Mouse (Mus musculus) liver, embryonic 14.5 days (tissue): ENCODE measurements around the gene Pde4d. TPM values are rescaled to one million over a fixed set of nuclear protein-coding genes. Genes with fewer than 3 reads are reported as not detected.

ENCODE experiments used
- ATAC-seq: fragments of 200-750 bp; cut with Nextera tagmentation; 2 replicates; pipeline ENCODE4 v1.8.0; 2017; ENCODE audit warnings: moderate number of reproducible peaks, mild to moderate bottlenecking, moderate library complexity; ENCODE audit not compliant: insufficient read depth
- DNase-seq, 3 experiments: peaks; one replicate each; pipeline ENCODE4 v3.0.0-alpha.2; 2012 to 2013; ENCODE audit warnings: low read depth in 3 of 3, low spot score in 3 of 3
- H3K27ac ChIP-seq: fragments of 300-500 bp; sonication (generic); 2 replicates; pipeline ENCODE4 v1.5.1; 2014; ENCODE audit warnings: moderate library complexity, mild to moderate bottlenecking, control low read depth, inconsistent platforms
- H3K27me3 ChIP-seq: fragments of 300-500 bp; sonication (generic); 2 replicates; pipeline ENCODE4 v1.6.1; 2014; ENCODE audit warnings: mild to moderate bottlenecking, low read length, moderate library complexity; ENCODE audit not compliant: control insufficient read depth, insufficient read depth
- H3K36me3 ChIP-seq: fragments of 300-500 bp; sonication (generic); replicated peaks from 2 replicates; pipeline ENCODE4 v1.6.1; 2014; ENCODE audit warnings: low read depth; ENCODE audit not compliant: control insufficient read depth, insufficient read depth
- H3K4me1 ChIP-seq, 2 experiments: fragments of 200-500 bp in 1 of 2; fragments of 300-500 bp in 1 of 2; sonication (generic) in 1 of 2; replicated peaks; 2 replicates each; pipeline ENCODE4 v1.6.1; 2012 to 2014; ENCODE audit warnings: antibody characterized with exemption in 1 of 2, inconsistent platforms in 1 of 2, low read length in 1 of 2; ENCODE audit not compliant: control insufficient read depth in 2 of 2, insufficient read depth in 2 of 2
- H3K4me2 ChIP-seq: fragments of 300-500 bp; sonication (generic); 2 replicates; pipeline ENCODE4 v1.6.1; 2014; ENCODE audit warnings: low read depth, mild to moderate bottlenecking, control low read depth, moderate library complexity
- H3K4me3 ChIP-seq, 2 experiments: fragments of 200-500 bp in 1 of 2; fragments of 300-500 bp in 1 of 2; sonication (generic) in 1 of 2; 2 replicates each; pipeline ENCODE4 v1.5.1; 2012 to 2014; ENCODE audit warnings: low read depth in 2 of 2, low read length in 2 of 2, mild to moderate bottlenecking in 2 of 2, control low read depth in 1 of 2, inconsistent platforms in 1 of 2, moderate library complexity in 1 of 2; ENCODE audit not compliant: insufficient read depth in 1 of 2
- H3K9ac ChIP-seq: fragments of 300-500 bp; sonication (generic); replicated peaks from 2 replicates; pipeline ENCODE4 v1.6.1; 2014; ENCODE audit warnings: mild to moderate bottlenecking, control low read depth, moderate library complexity
- H3K9me3 ChIP-seq: fragments of 300-500 bp; sonication (generic); 2 replicates; pipeline ENCODE4 v1.6.1; 2016; ENCODE audit warnings: low read length, mixed read lengths; ENCODE audit not compliant: control insufficient read depth
- CTCF ChIP-seq: IDR thresholded peaks from 2 replicates; pipeline ENCODE4 v1.5.1; 2016; ENCODE audit warnings: antibody characterized with exemption, low read depth, control low read depth
- EP300 ChIP-seq: IDR thresholded peaks from 2 replicates; pipeline ENCODE4 v1.6.1; 2016; ENCODE audit warnings: antibody characterized with exemption, low read depth
- WGBS: fragments of 180-500 bp; shearing (Covaris S2); extraction: QIAGEN DNeasy Blood & Tissue Kit; methylation state at CpG from one replicate; pipeline ENCODE4 v1.1.7; 2014; ENCODE audit not compliant: insufficient replicate concordance; 5-methylcytosine and 5-hydroxymethylcytosine counted together
- polyA plus RNA-seq, 2 experiments: library from polyadenylated mRNA; depleted of rRNA in 1 of 2; stranded (reverse) in 1 of 2; unstranded in 1 of 2; fragments of >200 nt; fragmentation: Nextera tagmentation in 1 of 2; extraction: Ambion mirVana in 1 of 2; gene quantifications; 2 replicates each; pipeline versions ENCODE4 v1.2.1 to v1.2.3; 2012 to 2014

Pde4d gene
- polyA plus RNA-seq, 2 experiments, result 4.9 to 8.6 TPM

DNA sequence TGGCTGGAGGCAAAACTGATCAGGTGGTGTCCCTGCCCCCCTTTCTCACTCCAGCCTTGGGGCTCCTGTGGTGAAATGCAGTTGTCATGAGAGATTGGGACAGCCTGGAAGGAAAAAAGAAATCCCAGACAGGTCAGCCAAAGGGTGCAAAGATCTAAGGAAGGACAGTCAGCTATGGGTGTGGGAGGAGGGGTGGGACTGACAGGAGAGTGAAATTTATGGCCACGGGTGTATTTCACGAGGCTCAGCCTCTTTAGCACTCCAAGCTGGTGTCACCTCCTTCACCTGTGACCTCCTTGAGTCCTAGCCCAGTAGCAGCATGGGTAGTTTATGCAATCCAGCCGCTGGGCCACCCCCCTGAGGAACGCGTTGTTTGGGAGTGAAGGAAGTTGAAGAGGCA is 1465.1 kb downstream of the Pde4d start:
- DNase-seq (no peak), ATAC-seq (no peak)

GRCm38 (mm10) chr13:109915501-109915900 is 1465.8 kb downstream of the Pde4d start:
- no peaks in the 10 kb centered on the region for H3K9me3 ChIP-seq
- no peak overlapping the region for H3K9ac ChIP-seq
- ATAC-seq, result peak; percentile 52
- H3K27ac ChIP-seq, result no peak overlapping the region
- no peak for DNase-seq
- H3K4me1 ChIP-seq, result peaks cover 0 to 8% of the 10 kb centered on the region in 2 experiments; a peak in 2 of 4 replicates
- WGBS, result 61% methylated on average over 7 of the region's 7 CpGs
- no peak for TF ChIP-seq EP300
- no peak overlapping the region for H3K4me3 ChIP-seq
- H3K4me2 ChIP-seq, result no peak overlapping the region
- no peaks in the 10 kb centered on the region for H3K27me3 ChIP-seq
- no peaks in the 10 kb centered on the region for H3K36me3 ChIP-seq

More for the DNA sequence above, 1465.1 kb downstream of the Pde4d start:
- no peak overlapping the region for H3K4me2 ChIP-seq
- TF ChIP-seq EP300, result no peak
- 49% methylated on average over 5 of the region's 5 CpGs for WGBS
- no peak overlapping the region for H3K9ac ChIP-seq
- no peak overlapping the region for H3K27ac ChIP-seq
- H3K4me3 ChIP-seq, result no peak overlapping the region
- no peaks in the 10 kb centered on the region for H3K27me3 ChIP-seq
- peaks cover 0 to 8% of the 10 kb centered on the region in 2 experiments; a peak in 2 of 4 replicates for H3K4me1 ChIP-seq
- H3K9me3 ChIP-seq, result no peaks in the 10 kb centered on the region
- H3K36me3 ChIP-seq, result no peaks in the 10 kb centered on the region

DNA sequence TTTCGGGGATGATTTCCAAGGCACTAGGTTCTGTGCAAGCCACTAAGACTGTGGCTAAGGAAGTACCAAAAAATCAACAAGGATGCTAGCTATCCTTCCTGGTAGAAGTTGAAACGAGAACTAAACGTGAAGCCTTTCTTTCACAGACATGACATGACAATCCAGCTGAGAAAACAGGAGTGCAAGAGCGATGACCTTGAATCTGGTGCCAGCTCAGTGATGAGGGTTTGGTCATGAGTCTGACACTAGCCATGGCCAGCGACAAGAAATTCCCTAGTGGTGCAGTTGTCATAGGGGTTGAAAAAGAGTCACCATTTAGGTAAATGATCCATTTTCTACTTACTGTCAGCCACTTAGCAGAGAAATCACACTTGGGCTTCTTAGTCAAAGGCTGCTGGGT is 1466.2 kb downstream of the Pde4d start:
- H3K9ac ChIP-seq, result no peak overlapping the region
- H3K36me3 ChIP-seq, result no peaks in the 10 kb centered on the region
- H3K4me1 ChIP-seq, result peaks cover 0 to 8% of the 10 kb centered on the region in 2 experiments; a peak in 2 of 4 replicates
- no peak for ATAC-seq
- H3K27me3 ChIP-seq, result no peaks in the 10 kb centered on the region
- no peak overlapping the region for H3K4me2 ChIP-seq
- H3K27ac ChIP-seq, result no peak overlapping the region
- no peak overlapping the region for H3K4me3 ChIP-seq
- 69% methylated on average over 5 of the region's 5 CpGs for WGBS
- H3K9me3 ChIP-seq, result no peaks in the 10 kb centered on the region
- TF ChIP-seq EP300 (no peak), CTCF (no peak)
- no peak for DNase-seq

DNA sequence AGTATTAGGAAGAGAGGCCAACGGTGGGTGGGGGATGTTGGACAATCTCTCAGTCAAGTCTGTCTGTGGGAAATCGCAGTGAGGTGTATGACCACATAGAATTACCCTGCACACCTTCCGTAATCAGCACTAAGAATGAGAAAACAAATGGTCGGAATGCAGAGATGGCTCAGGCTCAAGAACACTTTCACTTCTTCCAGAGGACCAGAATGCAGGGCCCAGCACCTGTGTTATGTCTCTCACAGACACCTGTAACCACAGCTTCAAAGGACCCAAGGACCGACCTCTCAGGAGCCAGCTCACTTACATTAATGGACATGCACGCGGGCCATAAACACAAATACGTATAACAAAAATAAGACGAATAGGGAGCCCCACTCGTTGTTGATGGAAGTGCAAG is 1467.8 kb downstream of the Pde4d start:
- 87% methylated on average over 10 of the region's 10 CpGs for WGBS
- H3K9ac ChIP-seq, result no peak overlapping the region
- H3K4me2 ChIP-seq, result no peak overlapping the region
- H3K4me1 ChIP-seq, result peaks cover 0 to 10% of the 10 kb centered on the region in 2 experiments; a peak in 2 of 4 replicates
- no peaks in the 10 kb centered on the region for H3K36me3 ChIP-seq
- H3K27ac ChIP-seq, result no peak overlapping the region
- H3K9me3 ChIP-seq, result no peaks in the 10 kb centered on the region
- DNase-seq, result no peak
- no peaks in the 10 kb centered on the region for H3K27me3 ChIP-seq
- ATAC-seq, result no peak
- TF ChIP-seq EP300, result no peak
- TF ChIP-seq CTCF, result no peak
- no peak overlapping the region for H3K4me3 ChIP-seq

- Histone ChIP-seq H3K4me1 (peaks cover 0 to 10% of the 10 kb centered on the region in 2 experiments; a peak in 2 of 4 replicates), H3K27me3 (no peaks in the 10 kb centered on the region), H3K9me3 (no peaks in the 10 kb centered on the region), H3K4me2 (no peak overlapping the region), H3K36me3 (no peaks in the 10 kb centered on the region), H3K4me3 (no peak overlapping the region), H3K9ac (no peak overlapping the region), H3K27ac (no peak overlapping the region)
- DNase-seq (no peak), ATAC-seq (no peak)
- TF ChIP-seq EP300 (no peak), CTCF (no peak)
- WGBS, result 63% methylated on average over 8 of the region's 8 CpGs
These were observed 1468.9 kb downstream of the Pde4d start for GRCm38 (mm10) chr13:109918631-109919030.
